Mouse (Mus musculus): Measurements from ENCODE around the gene Tor4a.

DNA sequence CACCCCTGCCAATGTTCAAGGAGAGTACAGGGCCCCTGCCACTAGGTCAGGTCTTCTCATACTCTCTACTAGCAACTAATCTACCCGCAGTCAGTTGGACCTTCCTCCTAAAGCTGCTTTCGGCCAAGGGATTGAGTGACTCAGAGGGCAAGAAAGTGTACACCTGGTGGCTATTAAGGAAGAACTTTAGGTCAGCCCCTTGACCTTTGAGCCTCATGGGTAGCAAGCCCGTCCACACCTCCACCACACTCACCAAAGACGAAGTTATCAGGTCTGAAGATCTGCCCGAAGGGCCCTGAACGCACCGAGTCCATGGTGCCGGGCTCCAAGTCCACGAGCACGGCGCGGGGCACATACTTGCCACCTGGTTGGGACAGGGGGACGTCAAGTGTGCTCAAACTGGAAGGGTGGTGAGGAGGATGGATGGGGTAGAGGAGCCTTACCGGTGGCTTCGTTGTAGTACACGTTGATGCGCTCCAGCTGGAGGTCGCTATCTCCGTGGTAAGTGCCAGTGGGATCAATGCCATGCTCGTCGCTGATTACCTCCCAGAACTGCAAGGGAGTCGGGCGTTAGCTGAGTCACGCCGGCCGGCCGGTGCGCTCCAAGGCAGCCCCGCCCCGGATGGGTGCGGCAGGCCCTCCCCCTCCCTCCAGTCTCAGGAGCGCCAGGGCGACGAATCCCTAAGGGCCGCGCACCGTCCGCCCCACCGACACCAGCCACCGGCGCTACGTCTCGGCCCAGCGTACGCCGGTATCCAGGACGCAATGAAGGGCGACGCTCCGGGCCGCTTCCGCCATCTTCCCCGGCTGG is 27.2 kb upstream of the Tor4a start:
- TF ChIP-seq CTCF (IDR thresholded peaks at IDR 0.05; ENCODE audit: extremely low read depth, insufficient read length, insufficient replicate concordance, low read depth, low read length) (no peak), POLR2A (IDR thresholded peaks at IDR 0.05; ENCODE audit: low read depth, low read length) (no peak)

All from small intestine, adult 2 months (tissue).